Comparison of ENCODE assay signal across 51 mouse cellular contexts in the genomic region with DNA sequence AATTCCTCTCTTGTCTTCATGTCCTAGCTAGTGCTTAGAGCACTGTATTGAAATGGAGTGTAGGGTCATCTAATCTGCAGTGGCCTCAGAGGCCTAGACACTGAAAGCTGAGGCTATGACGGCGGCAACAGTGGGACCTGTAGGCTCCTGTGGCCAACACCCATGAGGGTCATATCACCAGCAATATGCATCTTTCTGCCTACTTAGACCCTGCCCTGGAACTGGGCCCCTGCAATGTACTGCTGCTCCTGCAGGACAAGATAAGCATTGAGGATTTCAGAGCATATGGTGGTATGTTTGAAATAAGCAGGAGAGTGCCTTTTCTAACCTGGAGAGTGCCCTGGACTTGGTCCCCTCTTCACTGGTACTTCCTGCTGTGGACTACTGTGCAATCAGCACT. TPM values are rescaled to one million over a fixed set of nuclear protein-coding genes. Genes with fewer than 3 reads are reported as not detected.
"Had no signal": no experiment of that assay in that cellular context is flagged by ENCODE, and none has a peak within 500 bp of the region (broad histone marks: within the 10 kb centered on the region; RNA-seq: fewer than 3 reads in every experiment).

No protein-coding gene starts in this region.

- H3K4me1 ChIP-seq: heart, embryonic 12.5 days; heart, embryonic 13.5 days; heart, embryonic 15.5 days; hindbrain, embryonic 10.5 days; hindbrain, embryonic 12.5 days; hindbrain, embryonic 13.5 days; hindbrain, embryonic 15.5 days; intestine, embryonic 15.5 days; kidney, embryonic 15.5 days had no signal

- H3K36me3 ChIP-seq: heart, embryonic 12.5 days; heart, embryonic 13.5 days; heart, embryonic 15.5 days; hindbrain, embryonic 10.5 days; hindbrain, embryonic 12.5 days; hindbrain, embryonic 13.5 days; hindbrain, embryonic 15.5 days; intestine, embryonic 15.5 days; kidney, embryonic 15.5 days had no signal

- H3K27me3 ChIP-seq: heart, embryonic 12.5 days; heart, embryonic 13.5 days; heart, embryonic 15.5 days; hindbrain, embryonic 12.5 days; hindbrain, embryonic 13.5 days; hindbrain, embryonic 15.5 days; intestine, embryonic 15.5 days; kidney, embryonic 15.5 days had no signal

- H3K27ac ChIP-seq: heart, embryonic 13.5 days; heart, embryonic 15.5 days; hindbrain, embryonic 10.5 days; hindbrain, embryonic 12.5 days; hindbrain, embryonic 13.5 days; hindbrain, embryonic 14.5 days; hindbrain, embryonic 15.5 days; hindbrain, postnatal 0 days; intestine, embryonic 15.5 days; kidney, embryonic 15.5 days; kidney, postnatal 0 days; layer of hippocampus, adult 2 months; left cerebral cortex, adult 2 months had no signal

- H3K9me3 ChIP-seq: heart, embryonic 15.5 days; hindbrain, embryonic 15.5 days; intestine, embryonic 15.5 days; kidney, embryonic 15.5 days had no signal

- H3K4me3 ChIP-seq: heart, embryonic 12.5 days; heart, embryonic 13.5 days; heart, embryonic 15.5 days; hindbrain, embryonic 10.5 days; hindbrain, embryonic 12.5 days; hindbrain, embryonic 13.5 days; hindbrain, embryonic 15.5 days; intestine, embryonic 15.5 days; kidney, embryonic 15.5 days; layer of hippocampus, adult 2 months; left cerebral cortex, adult 2 months had no signal

- DNase-seq: heart, postnatal 10 days; heart, postnatal 14 days; heart, postnatal 36 days; heart, postnatal 4 days; kidney, adult 11 months; kidney, adult 18-20 months; kidney, adult 2 months; kidney, adult 8-10 months; kidney, adult 9 months; kidney, postnatal 10 days; kidney, postnatal 14 days; kidney, postnatal 25 days; kidney, postnatal 36 days; kidney, postnatal 4 days; layer of hippocampus, adult 9-11 months; layer of hippocampus, postnatal 36 days had no signal

RNA-seq across cellular contexts. Expression of a gene that starts 31.1 kb away (rescaled TPM):
- total RNA-seq: heart, postnatal 10 days; heart, postnatal 14 days; heart, postnatal 25 days; heart, postnatal 36 days; heart, postnatal 4 days; hematopoietic stem cell, adult 5-6 weeks; hindbrain, postnatal 0 days; layer of hippocampus, adult 18-20 months; layer of hippocampus, adult 2 months; layer of hippocampus, adult 8-10 months; layer of hippocampus, postnatal 10 days; layer of hippocampus, postnatal 14 days; layer of hippocampus, postnatal 25 days; layer of hippocampus, postnatal 36 days; left cerebral cortex, adult 18-20 months; left cerebral cortex, adult 2 months; left cerebral cortex, adult 8-10 months had no signal
- polyA plus RNA-seq: heart, embryonic 12.5 days; heart, embryonic 13.5 days; heart, embryonic 14.5 days; heart, embryonic 15.5 days; heart, embryonic 16.5 days; heart, postnatal 0 days; hindbrain, embryonic 10.5 days; hindbrain, embryonic 11.5 days; hindbrain, embryonic 12.5 days; hindbrain, embryonic 13.5 days; hindbrain, embryonic 14.5 days; hindbrain, embryonic 15.5 days; hindbrain, embryonic 16.5 days; hindbrain, postnatal 0 days; inflammation-experienced regulatory T-cells, adult 6 months; intestine, embryonic 14.5 days; intestine, embryonic 15.5 days; intestine, embryonic 16.5 days; intestine, postnatal 0 days; kidney, adult 2 months; kidney, embryonic 14.5 days; kidney, embryonic 15.5 days; kidney, embryonic 16.5 days; kidney, postnatal 0 days; large intestine, adult 2 months had no signal

RNA-seq across cellular contexts. Expression of a gene that starts 49.3 kb away (rescaled TPM):
- total RNA-seq: heart, postnatal 10 days; heart, postnatal 14 days; heart, postnatal 25 days; heart, postnatal 36 days; heart, postnatal 4 days; hematopoietic stem cell, adult 5-6 weeks; hindbrain, postnatal 0 days; layer of hippocampus, adult 18-20 months; layer of hippocampus, adult 2 months; layer of hippocampus, adult 8-10 months; layer of hippocampus, postnatal 10 days; layer of hippocampus, postnatal 14 days; layer of hippocampus, postnatal 25 days; layer of hippocampus, postnatal 36 days; left cerebral cortex, adult 18-20 months; left cerebral cortex, adult 2 months; left cerebral cortex, adult 8-10 months had no signal
- polyA plus RNA-seq: heart, embryonic 12.5 days; heart, embryonic 13.5 days; heart, embryonic 14.5 days; heart, embryonic 15.5 days; heart, embryonic 16.5 days; heart, postnatal 0 days; hindbrain, embryonic 10.5 days; hindbrain, embryonic 11.5 days; hindbrain, embryonic 12.5 days; hindbrain, embryonic 13.5 days; hindbrain, embryonic 14.5 days; hindbrain, embryonic 15.5 days; hindbrain, embryonic 16.5 days; hindbrain, postnatal 0 days; inflammation-experienced regulatory T-cells, adult 6 months; intestine, embryonic 14.5 days; intestine, embryonic 15.5 days; intestine, embryonic 16.5 days; intestine, postnatal 0 days; kidney, adult 2 months; kidney, embryonic 14.5 days; kidney, embryonic 15.5 days; kidney, embryonic 16.5 days; kidney, postnatal 0 days; large intestine, adult 2 months had no signal
